Mouse (Mus musculus): ENCODE measurements around the gene Ciao2a. TPM values are rescaled to one million over a fixed set of nuclear protein-coding genes. Genes with fewer than 3 reads are reported as not detected.

Gene Ciao2a
- total RNA-seq, 1 experiment from 2014 or later, result 118 TPM

- ATAC-seq (replicated peaks in 1 of 2; ENCODE audit: insufficient read depth in 1 of 2, low FRiP score in 2 of 2, low TSS enrichment in 1 of 2, low read depth in 1 of 2, poor library complexity in 2 of 2, severe bottlenecking in 2 of 2), result no peak
Measured at GRCm38 (mm10) chr9:66110611-66111379, 15.6 kb upstream of the Ciao2a start.

- peak; percentile 46 to 69; a peak in 3 of 4 replicates for ATAC-seq (replicated peaks in 1 of 2; ENCODE audit: insufficient read depth in 1 of 2, low FRiP score in 2 of 2, low TSS enrichment in 1 of 2, low read depth in 1 of 2, poor library complexity in 2 of 2, severe bottlenecking in 2 of 2)
Measured at GRCm38 (mm10) chr9:66114341-66114740, 12.1 kb upstream of the Ciao2a start.

DNA sequence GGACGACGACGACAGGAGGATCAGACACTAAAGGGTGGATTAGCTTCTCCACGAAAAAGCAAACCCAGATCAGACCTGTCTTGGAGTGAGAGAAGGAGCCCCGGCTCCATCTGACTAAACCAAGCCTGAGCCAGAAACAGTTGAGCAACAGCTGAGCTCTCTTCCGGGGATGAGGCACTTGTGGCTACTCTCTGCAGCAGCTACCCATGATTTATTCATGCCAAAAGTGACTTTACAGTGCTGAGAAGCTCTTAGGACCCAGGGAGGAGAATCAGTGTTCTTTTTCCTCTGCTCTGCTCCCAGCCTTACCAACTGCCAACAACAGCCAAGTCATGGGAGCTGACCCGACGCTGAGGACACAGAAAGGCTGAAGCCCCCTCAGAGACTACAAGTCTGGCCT lies 9.5 kb upstream of the Ciao2a start:
- ATAC-seq (replicated peaks in 1 of 2; ENCODE audit: insufficient read depth in 1 of 2, low FRiP score in 2 of 2, low TSS enrichment in 1 of 2, low read depth in 1 of 2, poor library complexity in 2 of 2, severe bottlenecking in 2 of 2), result no peak

GRCm38 (mm10) chr9:66119498-66119897 lies 6.9 kb upstream of the Ciao2a start:
- no peak for ATAC-seq (replicated peaks in 1 of 2; ENCODE audit: insufficient read depth in 1 of 2, low FRiP score in 2 of 2, low TSS enrichment in 1 of 2, low read depth in 1 of 2, poor library complexity in 2 of 2, severe bottlenecking in 2 of 2)

DNA sequence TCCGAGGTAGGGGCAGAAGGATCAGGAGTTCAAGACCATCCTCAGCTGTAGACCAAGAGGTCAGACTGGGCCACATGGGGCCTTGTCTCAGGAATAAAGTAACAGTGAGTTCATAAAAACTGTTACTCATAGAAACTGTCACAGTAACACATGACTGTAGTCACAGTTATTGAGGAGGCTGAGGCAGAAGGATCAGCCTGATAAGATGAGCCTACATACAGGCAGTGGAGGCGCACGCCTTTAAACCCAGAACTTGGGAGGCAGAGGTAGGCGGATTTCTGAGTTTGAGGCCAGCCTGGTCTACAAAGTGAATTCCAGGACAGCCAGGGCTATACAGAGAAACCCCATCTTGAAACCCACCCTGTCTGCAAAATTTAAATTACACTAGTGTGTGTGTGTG lies 6.3 kb upstream of the Ciao2a start:
- no peak for ATAC-seq (replicated peaks in 1 of 2; ENCODE audit: insufficient read depth in 1 of 2, low FRiP score in 2 of 2, low TSS enrichment in 1 of 2, low read depth in 1 of 2, poor library complexity in 2 of 2, severe bottlenecking in 2 of 2)

- no peak for ATAC-seq (replicated peaks in 1 of 2; ENCODE audit: insufficient read depth in 1 of 2, low FRiP score in 2 of 2, low TSS enrichment in 1 of 2, low read depth in 1 of 2, poor library complexity in 2 of 2, severe bottlenecking in 2 of 2)
Measured at GRCm38 (mm10) chr9:66120945-66121344, 5.5 kb upstream of the Ciao2a start.

GRCm38 (mm10) chr9:66121421-66121820 lies 5.0 kb upstream of the Ciao2a start:
- ATAC-seq (replicated peaks in 1 of 2; ENCODE audit: insufficient read depth in 1 of 2, low FRiP score in 2 of 2, low TSS enrichment in 1 of 2, low read depth in 1 of 2, poor library complexity in 2 of 2, severe bottlenecking in 2 of 2), result no peak

GRCm38 (mm10) chr9:66123648-66124047 lies 2.8 kb upstream of the Ciao2a start:
- no peak for ATAC-seq (replicated peaks in 1 of 2; ENCODE audit: insufficient read depth in 1 of 2, low FRiP score in 2 of 2, low TSS enrichment in 1 of 2, low read depth in 1 of 2, poor library complexity in 2 of 2, severe bottlenecking in 2 of 2)

- ATAC-seq (replicated peaks in 1 of 2; ENCODE audit: insufficient read depth in 1 of 2, low FRiP score in 2 of 2, low TSS enrichment in 1 of 2, low read depth in 1 of 2, poor library complexity in 2 of 2, severe bottlenecking in 2 of 2), result no peak
Measured at GRCm38 (mm10) chr9:66124111-66124531, 2.3 kb upstream of the Ciao2a start.

DNA sequence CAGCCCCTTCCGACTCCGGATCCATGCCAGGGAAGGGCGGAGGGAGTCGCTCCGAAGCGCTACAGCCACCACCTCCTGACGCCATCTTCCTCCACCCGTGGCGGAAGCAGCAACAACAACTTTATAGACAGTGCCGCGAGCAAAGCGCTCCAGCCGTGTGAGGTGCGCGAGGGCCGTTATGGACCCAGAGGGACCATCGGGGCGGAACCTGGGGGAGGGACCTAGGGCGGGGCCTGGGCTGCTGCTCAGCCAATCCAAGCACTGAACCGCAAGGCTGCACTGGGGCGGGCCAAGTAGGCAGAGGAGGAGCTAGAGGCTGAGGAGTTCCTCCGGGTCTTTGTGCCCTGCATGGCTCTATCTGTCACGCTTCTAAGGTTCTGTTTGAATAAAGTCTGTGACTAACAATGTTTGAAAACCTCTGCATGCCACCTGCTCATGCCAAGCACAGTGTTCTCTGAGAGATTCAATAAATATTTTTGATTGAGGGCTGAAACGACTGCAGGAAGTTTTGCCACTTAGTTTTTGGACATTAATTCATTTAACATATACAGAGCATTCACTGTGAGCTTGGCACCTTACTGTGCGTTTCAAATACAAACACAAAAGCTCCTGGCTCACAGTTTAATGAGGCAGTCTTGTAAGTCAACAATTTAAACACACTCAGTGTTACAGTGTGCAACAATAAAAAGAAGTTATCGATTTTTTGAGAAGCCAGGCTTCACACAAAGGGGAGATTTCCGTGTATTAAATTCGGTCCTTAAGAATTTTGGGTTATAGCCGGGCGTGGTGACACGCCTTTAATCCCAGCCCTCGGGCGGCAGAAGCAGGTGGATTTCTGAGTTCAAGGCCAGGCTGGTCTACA lies 1.5 kb upstream of the Ciao2a start:
- peak; percentile 90 to 93 for ATAC-seq (replicated peaks in 1 of 2; ENCODE audit: insufficient read depth in 1 of 2, low FRiP score in 2 of 2, low TSS enrichment in 1 of 2, low read depth in 1 of 2, poor library complexity in 2 of 2, severe bottlenecking in 2 of 2)

GRCm38 (mm10) chr9:66125543-66126455 lies 612 bp upstream of the Ciao2a start:
- ATAC-seq (replicated peaks in 1 of 2; ENCODE audit: insufficient read depth in 1 of 2, low FRiP score in 2 of 2, low TSS enrichment in 1 of 2, low read depth in 1 of 2, poor library complexity in 2 of 2, severe bottlenecking in 2 of 2), result 0 out of 4 replicates have a peak, but pooled peaks of 1 of the 2 experiments have one; percentile 5

- no peak for ATAC-seq (replicated peaks in 1 of 2; ENCODE audit: insufficient read depth in 1 of 2, low FRiP score in 2 of 2, low TSS enrichment in 1 of 2, low read depth in 1 of 2, poor library complexity in 2 of 2, severe bottlenecking in 2 of 2)
Measured at GRCm38 (mm10) chr9:66127193-66127546, 759 bp downstream of the Ciao2a start.

DNA sequence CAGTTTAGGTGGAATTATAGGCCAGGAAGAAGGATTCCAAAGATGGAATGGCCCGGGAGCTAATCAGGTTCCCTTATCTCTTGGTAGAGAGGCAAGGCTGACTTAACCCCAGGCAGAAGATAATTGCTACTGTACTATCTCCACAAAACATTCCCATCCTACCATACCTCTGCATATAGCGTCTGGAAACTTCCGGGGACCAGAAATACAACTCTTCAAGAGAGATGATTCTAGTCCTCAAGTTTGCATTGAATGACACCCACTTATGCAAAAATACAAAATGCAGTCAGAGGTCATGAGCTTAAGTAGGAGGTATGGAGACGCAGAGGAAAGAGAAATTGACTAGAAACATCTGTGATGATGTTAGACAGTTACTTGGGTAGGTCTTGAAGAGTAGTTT lies 1.5 kb downstream of the Ciao2a start:
- ATAC-seq (replicated peaks in 1 of 2; ENCODE audit: insufficient read depth in 1 of 2, low FRiP score in 2 of 2, low TSS enrichment in 1 of 2, low read depth in 1 of 2, poor library complexity in 2 of 2, severe bottlenecking in 2 of 2), result no peak

GRCm38 (mm10) chr9:66131466-66131865 lies 5.1 kb downstream of the Ciao2a start:
- ATAC-seq (replicated peaks in 1 of 2; ENCODE audit: insufficient read depth in 1 of 2, low FRiP score in 2 of 2, low TSS enrichment in 1 of 2, low read depth in 1 of 2, poor library complexity in 2 of 2, severe bottlenecking in 2 of 2), result no peak

DNA sequence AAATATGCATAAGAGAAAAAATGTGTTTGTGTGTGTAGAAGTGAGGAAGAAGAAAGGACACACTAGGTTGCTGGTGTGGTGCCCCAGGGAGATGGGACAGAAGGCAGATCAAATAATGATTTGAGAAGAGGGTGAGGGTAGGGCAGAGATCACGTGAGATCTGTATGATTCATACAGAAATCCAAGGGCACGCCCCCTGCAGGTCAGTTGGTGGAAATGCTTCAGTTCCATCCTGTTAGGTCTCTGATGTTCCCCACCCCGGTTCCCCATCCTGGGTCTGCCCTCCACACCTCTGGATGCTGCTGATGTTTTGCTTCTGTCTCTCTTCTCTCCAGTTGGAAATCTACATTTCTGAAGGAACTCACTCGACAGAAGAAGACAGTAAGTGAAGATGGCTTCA lies 9.6 kb downstream of the Ciao2a start:
- no peak for ATAC-seq (replicated peaks in 1 of 2; ENCODE audit: insufficient read depth in 1 of 2, low FRiP score in 2 of 2, low TSS enrichment in 1 of 2, low read depth in 1 of 2, poor library complexity in 2 of 2, severe bottlenecking in 2 of 2)

DNA sequence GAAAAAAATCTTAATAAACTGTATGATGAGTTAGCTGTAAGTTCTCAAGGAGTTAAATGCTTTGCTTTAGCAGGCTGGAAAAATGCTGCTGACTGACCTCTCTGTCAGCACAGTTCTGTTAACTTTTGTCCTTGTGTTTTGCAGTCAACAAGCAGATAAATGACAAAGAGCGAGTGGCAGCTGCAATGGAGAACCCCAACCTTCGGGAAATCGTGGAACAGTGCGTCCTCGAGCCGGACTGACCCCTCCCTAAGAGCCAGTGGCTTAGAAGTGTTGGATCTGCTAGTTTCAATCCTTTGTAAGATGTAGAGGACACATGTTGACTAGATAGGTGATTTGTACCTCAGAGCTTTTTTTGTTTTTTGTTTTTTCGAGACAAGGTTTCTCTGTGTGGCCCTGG lies 11.8 kb downstream of the Ciao2a start:
- no peak for ATAC-seq (replicated peaks in 1 of 2; ENCODE audit: insufficient read depth in 1 of 2, low FRiP score in 2 of 2, low TSS enrichment in 1 of 2, low read depth in 1 of 2, poor library complexity in 2 of 2, severe bottlenecking in 2 of 2)

GRCm38 (mm10) chr9:66142265-66142664 lies 15.9 kb downstream of the Ciao2a start:
- no peak for ATAC-seq (replicated peaks in 1 of 2; ENCODE audit: insufficient read depth in 1 of 2, low FRiP score in 2 of 2, low TSS enrichment in 1 of 2, low read depth in 1 of 2, poor library complexity in 2 of 2, severe bottlenecking in 2 of 2)

Data from hematopoietic stem cell, adult 5-6 weeks (primary cell).